Mouse (Mus musculus): ENCODE data around the gene Olfr763. TPM values are rescaled to one million over a fixed set of nuclear protein-coding genes. Genes with fewer than 3 reads are reported as not detected.
"Not testable (repeated sequence)": the region's sequence is repeated elsewhere in the genome, so short reads cannot be mapped to it uniquely, and the experiment has no call there.

Olfr763 gene
- not detected for total RNA-seq (2021)
- long read RNA-seq, experiment 1 = 0 reads
- long read RNA-seq, experiment 2 = 0 reads

DNA sequence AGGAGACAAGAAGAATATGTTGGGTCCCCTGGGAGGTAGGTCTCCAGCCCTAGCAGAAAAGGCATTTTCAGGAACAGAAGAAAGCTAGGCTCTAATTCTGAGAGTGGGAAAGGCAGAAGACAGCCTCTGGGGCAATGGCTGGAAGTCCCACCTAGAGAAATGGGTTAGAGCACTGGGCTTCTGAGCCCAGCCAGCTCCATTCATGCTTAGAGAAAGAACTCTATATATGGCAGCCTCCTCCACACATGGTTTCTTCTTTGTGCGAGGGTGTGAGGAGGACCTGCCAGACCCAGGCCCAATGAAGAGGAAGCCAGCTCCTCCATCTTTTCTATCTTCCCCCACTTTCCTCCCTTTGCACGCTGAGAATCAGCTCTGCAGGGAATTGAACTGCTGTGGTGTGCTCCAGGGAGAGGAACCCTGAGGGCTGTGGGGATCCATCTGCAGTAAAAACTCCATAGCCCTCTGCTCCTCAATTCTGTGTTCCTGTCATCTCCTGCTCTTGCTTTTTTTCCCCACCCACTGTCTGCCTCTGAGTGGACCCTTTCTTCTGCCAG, at the start of gene Olfr763:
Gene Olfr763, plus strand, starts transcription at position 504 of the 554 bp plus-strand sequence.
- DNase-seq = no peak

DNA sequence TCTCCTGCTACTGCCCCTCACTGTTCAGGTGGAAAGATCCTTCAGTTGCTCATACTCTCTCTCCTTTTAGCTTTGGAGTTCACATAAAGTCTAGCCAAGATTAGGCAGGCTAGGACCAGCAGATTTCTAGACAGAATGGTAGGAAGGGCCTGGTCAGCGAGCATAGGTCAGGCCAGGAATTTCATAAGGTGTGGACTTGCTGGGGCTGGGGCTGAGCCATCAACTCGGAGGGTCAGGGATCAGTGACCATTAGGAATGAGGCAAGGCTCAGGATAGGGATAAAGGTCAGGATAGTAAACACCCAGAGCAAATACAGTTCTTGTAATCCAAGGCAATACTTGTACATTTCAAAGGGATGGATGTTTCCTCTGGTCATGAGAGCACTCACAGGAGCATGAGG, 45.6 kb upstream of the Olfr763 start:
- DNase-seq = no peak

DNA sequence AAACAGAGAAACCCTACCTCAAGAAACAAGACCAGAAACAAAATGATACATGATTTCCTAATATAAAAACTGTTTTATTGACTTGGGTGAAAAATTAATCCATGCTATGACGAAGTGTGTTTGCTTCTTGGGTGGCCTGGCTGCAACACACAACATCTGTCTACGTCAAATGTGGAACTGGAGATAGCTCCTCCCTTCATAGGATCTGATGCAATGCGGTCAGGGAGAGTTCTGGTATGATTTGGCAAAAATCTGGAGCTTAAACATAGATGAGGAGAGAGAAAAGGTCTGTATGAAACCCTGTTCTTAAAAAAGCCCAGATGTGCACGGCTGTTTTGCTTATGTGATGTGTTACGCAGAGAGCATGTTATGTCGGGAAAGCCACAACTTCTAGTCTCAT, 44.7 kb upstream of the Olfr763 start:
- no peak for DNase-seq

- no peak for DNase-seq
These were observed 42.2 kb upstream of the Olfr763 start for GRCm38 (mm10) chr10:128968341-128968749.

DNA sequence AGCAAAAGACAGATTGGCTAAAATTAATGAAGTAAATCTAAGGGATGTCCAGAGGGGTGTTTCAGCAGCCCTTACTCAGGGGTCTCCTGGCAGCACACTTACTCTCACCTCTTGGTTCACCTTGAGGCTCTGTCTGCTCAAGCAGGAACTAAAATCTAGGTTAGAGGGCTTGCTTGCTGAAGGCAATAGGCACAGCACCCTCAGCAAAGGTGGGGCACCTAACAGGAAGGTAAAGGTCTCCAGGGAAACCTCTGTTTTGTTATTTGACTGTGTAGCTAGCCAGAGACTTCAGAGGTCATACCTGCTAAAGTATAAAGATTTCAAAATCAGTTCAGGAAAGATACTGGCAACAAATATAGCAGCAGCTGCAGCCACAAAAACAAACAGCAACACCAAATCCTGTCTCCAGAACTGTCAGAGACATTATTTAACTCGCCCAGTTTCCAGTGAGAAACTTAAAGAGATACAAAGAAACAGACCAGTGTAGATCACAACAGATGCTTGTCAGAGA, 39.8 kb upstream of the Olfr763 start:
- DNase-seq = no peak

GRCm38 (mm10) chr10:128972841-128973240, 37.8 kb upstream of the Olfr763 start:
- DNase-seq = no peak

DNA sequence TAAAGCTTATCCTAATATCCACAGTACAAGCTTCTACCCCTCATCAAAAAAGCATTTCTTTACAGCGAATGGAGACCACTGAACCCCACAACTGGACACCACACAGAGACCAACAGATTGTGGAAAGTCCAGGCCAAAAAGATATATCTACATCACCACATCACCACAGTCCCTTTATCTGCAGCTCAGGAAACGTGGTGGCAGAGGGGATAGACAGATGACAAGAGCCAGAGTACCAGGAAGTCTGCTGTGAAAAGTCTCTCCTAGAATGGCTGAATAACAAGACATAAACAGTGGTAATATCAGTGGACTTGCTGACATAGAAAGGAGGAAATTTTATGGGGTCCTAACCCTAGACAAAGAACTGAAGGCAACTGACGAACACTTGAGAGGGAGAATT, 34.2 kb upstream of the Olfr763 start:
- no peak for DNase-seq

- DNase-seq = no peak
These were observed 33.0 kb upstream of the Olfr763 start for GRCm38 (mm10) chr10:128977522-128978114.

DNA sequence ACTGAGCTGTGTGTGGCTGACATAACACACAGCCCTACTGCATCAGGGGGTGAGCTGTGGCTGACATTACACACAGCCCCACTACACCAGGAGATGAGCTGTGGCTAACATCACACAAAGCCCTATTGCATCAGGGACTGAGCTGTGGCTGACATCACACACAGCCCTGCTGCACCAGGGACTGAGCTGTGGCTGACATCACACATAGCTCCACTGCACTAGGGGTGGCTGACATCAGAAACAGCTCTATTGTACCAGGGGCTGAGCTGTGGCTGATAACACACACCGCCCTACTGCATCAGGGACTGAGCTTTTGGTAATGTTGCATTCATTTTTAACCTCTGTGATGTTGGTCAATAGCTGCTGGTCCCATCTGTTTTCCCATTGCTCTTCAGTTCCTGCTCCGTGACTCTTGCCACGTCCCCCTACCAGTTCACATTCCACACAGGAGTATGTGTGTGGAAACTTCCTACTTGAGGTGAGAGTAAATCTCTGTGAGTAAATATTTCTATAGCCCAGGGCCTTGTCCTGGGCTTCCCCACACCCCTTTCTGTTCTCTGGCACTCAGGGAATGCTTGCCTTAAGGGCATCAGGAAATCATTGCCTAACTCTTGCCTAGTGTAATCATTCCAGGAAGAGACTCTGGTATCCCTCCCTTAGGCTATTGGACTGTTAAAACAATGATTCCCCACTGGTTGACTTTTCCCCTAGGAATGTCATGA, 29.8 kb upstream of the Olfr763 start:
- DNase-seq = no peak

DNA sequence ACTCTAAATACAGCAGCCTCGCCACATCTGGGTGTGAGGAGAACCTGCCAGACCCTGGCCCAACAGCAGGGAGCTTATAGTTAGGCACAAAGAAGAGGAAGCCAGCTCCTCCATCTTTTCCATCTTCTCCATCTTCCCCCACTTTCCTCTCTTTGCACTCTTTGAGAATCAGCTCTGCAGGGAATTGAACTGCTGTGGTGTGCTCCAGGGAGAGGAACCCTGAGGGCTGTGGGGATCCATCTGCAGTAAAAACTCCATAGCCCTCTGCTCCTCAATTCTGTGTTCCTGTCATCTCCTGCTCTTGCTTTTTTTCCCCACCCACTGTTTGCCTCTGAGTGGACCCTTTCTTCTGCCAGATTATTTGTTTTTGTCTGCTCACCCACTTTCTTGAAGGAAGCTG, 21.5 kb upstream of the Olfr763 start, which contains the start of gene Olfr9:
Gene Olfr9, plus strand, starts transcription at position 301 of the 400 bp plus-strand sequence.
- not testable (repeated sequence) for DNase-seq

DNA sequence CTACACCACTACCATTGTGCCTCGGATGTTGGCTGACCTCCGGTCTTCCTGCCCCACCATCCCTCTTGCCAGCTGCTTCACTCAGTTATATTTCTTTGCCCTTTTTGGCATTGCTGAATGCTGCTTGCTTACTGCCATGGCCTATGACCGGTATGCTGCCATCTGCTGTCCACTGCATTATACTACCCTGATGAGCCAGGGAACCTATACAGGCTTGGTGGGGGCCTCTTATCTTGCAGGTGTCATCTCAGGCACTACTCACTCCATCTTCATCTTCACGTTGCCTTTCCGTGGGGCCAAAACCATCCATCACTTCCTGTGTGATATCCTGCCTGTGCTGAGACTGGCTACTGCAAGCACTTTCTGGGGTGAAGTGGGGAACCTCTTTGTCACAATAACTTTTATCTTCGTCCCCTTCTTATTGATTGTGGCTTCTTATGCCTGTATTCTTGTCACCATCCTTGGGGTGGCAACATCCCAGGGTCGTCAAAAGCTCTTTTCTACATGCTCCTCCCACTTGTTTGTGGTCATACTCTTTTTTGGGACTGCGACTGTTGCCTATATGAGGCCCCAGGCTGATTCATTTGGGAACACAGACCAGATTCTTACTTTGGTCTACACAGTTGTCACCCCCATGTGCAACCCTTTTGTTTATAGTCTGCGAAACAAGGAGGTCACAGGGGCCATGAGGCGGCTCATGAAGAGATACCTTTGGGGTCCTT, 20.3 kb upstream of the Olfr763 start:
- not testable (repeated sequence) for DNase-seq

DNA sequence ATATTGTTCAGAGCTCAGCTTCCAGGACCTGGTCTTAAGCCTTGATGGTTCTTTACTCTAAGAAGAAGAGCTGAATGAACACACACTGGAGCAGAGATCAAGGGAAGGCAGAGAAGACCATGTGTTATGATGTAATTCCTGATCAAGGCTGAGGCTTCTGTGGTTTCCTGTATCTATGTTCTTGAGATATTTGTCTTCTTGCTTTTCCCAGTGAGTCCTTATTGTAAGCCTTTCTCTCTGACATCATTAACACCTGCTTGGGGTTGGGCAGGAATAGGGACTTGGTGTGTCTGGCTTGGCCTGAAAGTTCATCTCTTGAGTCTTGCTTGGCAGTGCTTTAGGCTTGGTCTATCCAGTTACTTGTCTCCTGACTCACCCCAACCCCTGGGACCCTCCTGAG, 19.6 kb upstream of the Olfr763 start:
- no peak for DNase-seq

DNA sequence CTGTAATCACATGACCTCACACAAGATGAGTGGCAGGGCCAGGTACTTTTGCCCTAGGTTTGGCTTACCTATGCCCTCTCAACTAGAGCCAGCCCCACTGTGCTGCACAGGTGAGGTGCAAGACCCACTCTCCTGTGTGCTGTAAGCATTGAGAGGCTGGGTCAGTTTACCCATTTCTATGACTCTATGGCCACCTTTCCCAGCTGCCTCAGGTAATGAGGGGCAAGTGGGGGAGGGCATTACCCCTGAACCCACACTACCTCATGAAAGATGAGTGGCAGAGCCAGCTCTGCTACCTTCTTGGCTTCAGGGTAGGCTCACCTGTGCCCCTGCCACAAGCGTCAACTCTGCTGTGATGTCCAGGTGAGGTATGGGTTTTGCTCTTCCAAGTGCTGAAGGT, 14.8 kb upstream of the Olfr763 start:
- DNase-seq = no peak

GRCm38 (mm10) chr10:128996523-128997040, 14.0 kb upstream of the Olfr763 start:
- DNase-seq = no peak

- no peak for DNase-seq
These were observed 6.3 kb upstream of the Olfr763 start for GRCm38 (mm10) chr10:129004032-129004920.

DNA sequence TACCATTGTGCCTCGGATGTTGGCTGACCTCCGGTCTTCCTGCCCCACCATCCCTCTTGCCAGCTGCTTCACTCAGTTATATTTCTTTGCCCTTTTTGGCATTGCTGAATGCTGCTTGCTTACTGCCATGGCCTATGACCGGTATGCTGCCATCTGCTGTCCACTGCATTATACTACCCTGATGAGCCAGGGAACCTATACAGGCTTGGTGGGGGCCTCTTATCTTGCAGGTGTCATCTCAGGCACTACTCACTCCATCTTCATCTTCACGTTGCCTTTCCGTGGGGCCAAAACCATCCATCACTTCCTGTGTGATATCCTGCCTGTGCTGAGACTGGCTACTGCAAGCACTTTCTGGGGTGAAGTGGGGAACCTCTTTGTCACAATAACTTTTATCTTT, 920 bp downstream of the Olfr763 start:
- not testable (repeated sequence) for DNase-seq

- no peak for DNase-seq
These were observed 3.9 kb downstream of the Olfr763 start for GRCm38 (mm10) chr10:129014477-129014876.

GRCm38 (mm10) chr10:129023319-129023718, 12.7 kb downstream of the Olfr763 start:
- no peak for DNase-seq

DNA sequence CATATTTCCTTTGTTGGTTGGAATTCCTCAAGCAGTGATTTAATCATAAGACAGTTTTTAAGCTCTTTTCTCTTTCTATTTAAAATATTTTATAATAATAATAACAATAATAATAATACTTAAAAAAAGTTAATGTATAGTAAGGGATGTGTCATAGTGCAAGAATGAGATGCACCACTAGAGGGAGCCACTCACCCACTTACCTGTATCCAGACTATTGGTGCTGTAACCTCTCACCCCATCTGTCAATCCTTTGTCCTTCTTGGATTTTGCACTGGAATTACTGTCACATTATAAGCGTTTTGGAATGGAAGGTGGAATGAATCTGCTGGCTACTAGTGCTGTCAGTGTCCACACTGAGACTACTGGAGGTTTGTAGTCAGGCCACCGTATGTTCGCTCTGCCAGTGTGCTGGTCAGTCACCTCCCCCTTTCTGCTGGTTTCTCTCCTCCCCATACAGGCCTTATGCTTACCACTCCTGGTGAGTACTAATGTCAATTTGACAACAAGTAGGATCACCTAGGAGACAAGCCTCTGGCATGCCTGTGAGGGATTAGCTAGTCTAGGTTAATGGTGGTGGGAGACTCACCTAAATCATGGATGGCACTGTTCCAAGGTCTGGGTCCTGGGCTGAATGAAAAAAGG, 15.5 kb downstream of the Olfr763 start:
- no peak for DNase-seq

GRCm38 (mm10) chr10:129028343-129028742, 17.8 kb downstream of the Olfr763 start:
- DNase-seq = no peak

- DNase-seq = no peak
These were observed 29.2 kb downstream of the Olfr763 start, which contains the start of gene Olfr764-ps1 for GRCm38 (mm10) chr10:129039796-129040195. Gene Olfr764-ps1 (minus strand): TSS chr10:129039896.

All from gastrocnemius, postnatal 25 days (tissue).